Mouse (Mus musculus) gastrocnemius, adult 18-20 months (tissue): ENCODE data around the gene 1700029I15Rik. TPM values are rescaled to one million over a fixed set of nuclear protein-coding genes. Genes with fewer than 3 reads are reported as not detected.
"Not testable (repeated sequence)": the region's sequence is repeated elsewhere in the genome, so short reads cannot be mapped to it uniquely, and the experiment has no call there.

Source experiments
- DNase-seq: peaks from one replicate; pipeline ENCODE4 v3.0.0; 2021; ENCODE audit warnings: low spot score
- total RNA-seq, 2 experiments: library from RNA; stranded (reverse); gene quantifications; 2 replicates each; pipeline ENCODE4 v1.2.3; 2021

The 1700029I15Rik gene
- total RNA-seq, 2 experiments from 2014 or later, result 0.66 to 0.73 TPM

DNA sequence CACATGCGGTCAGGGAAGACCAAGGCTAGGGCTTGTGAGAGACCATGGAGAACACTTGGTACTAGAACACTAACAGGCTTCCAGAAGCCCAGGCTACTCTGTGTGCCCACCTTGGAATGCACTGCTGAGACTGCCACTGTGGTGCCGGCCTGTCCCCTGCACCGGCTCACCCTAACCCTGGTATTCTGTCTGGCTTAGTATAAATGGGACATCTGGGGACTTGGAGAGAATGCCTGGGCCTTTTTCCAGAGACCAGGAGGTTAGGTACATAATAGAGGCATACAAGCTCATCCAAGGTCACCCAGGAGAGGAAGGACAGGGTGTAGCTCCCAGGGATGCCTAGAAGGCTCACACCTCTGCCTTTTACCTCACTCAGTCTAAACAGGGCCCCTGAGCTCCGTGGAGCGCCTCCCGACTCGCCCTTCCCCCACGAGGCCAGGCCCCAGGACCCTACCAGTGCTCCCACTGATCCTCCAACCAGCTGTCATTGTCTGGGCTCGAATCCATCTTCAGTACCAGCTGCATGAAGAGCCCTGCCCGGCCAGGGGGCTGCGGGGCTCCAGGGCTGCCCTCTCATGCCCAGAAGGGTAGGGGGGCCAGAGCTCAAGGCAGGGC, 9.5 kb downstream of the 1700029I15Rik start:
- DNase-seq, result no peak

DNA sequence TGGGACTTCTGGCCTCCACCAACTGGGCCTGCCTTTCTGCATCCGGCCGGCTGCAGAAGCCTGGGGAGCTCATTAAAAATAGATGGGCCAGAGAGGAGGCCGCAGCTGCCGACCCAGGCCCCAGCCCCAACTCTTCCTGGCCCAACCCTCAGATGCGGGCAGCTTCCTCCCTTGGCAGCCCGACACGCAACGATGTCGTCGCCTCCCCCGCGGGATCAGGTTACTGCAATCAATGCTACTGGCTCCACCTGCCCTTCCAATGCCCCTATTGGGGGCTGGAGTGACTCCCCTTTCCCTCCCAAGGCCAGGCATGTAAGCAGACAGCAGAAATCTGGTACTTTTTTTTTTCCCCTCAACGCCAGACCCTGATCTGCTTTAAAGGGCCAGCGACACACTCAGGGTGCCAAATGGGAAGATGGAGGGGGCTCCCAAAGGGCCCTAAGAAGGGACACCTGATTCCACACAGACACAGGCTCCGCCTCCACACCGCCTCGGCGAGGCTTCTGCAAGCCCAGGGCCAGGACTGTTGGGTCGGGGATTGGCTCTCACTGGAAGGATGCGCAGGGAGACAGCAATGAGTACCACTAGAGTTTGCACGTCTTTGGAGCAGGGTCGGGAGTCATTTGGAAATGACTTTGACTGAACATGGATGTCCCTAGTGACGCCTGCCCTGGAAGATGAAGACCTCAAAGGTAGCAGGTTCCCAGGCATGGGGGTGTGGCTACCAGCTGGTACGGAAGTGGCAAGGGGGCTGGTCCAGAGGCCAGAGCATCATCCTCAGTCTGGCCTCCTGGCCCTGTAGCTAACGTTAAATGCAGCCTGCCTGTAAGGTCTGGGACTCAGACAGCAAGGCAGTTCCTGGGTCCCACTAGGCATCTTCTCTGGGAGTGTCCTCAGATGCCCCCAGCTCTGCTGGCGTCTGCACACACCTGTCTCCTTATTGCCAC, 10.3 kb downstream of the 1700029I15Rik start:
- DNase-seq, result no peak

DNA sequence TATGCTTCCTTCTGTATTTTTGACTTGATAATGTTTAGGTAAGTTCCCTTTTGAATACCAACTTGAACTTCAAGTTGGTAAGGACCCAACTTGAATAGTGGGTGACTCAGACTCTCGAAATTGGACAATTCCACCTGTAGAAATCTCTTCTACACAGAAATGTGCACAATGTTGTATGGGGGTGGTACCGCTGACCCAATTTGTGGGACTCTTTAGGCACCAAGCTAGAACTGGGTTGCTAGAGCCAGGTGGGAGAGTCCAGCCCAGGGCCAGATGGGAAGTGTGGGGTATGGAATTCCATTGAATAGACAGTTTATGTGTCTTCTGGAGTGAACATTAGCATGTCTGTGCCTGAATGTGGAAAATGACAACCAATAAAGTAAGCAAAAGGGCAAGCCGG, 13.2 kb downstream of the 1700029I15Rik start:
- no peak for DNase-seq

DNA sequence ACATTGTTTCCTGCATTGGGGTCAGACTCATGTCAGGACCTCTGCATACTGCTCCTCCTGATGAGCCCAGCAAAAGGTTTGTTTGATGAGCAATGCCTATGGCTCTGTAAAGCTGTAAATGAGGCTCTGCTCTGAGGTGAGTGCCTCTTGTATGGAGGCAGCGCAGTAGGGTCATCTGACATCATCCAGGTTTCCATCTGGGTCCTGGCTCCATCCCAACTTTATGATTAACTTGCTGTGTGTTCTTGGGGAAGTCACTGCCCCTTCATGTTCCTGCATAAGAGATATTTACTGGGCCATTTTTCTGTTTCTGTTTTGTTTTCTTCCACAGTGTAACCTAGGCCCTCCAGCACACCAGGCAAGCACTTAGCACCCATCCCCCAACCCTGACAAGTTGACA, 15.1 kb downstream of the 1700029I15Rik start:
- DNase-seq, result no peak

DNA sequence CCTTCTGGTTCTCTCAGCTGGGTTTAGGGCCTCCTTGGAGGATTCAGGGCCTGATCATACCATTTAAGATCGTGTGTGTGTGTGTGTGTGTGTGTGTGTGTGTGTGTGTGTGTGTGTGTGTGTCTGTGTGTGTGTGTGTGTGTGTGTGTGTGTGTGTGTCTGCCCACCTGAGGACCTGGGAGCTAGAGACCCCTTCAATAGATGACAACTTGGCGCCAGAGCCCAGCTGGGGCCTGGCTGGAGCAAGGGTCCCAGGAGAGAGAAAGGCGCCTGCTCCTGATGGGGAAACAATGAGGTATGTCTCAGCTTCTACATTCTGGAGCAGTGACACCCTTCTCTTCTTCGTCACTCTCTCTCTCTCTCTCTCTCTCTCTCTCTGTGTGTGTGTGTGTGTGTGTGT, 17.5 kb downstream of the 1700029I15Rik start:
- DNase-seq, result not testable (repeated sequence)

DNA sequence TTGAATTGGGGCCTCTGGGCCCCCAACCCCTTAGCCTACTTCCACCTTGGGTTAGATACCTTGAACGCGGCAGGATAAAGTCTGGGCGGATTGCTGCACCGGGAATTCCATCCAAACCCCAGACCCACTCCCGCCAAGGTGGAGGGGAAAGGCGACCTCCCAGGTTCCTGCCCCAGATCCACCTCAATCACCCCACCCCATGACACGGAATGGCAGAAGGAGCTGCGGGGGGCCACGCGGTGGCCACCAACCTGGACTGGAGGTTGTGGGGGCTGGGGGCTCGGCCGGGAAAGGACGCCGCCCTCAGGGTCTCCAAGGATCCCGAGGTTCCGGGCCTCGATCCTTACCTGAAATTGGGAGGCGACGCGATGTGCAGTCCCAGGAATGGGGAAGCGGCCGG, 18.3 kb downstream of the 1700029I15Rik start:
- DNase-seq, result no peak

DNA sequence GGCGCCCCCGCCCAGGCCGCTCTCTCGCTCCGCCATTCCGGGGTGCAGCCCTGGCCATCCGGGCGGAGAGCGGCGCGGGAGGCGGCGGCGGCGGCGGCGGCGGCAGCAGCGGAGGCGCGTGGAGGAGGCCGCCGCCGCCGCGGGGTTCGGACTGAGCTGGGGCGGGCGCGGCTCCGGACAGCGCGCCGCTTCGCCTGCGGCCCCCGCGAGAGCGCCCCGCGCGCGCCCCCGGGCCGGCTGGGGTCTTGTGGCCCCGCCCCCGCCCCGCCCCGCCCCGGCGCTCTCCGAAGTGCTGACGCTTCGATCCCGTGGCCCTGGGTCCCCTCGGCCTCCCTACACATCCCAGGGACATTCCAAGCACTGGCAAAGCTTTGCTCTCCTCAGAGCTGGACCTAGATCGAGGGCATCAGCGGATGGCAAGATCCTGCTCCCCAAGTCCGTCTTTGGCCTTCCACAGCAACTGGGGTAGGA, 18.8 kb downstream of the 1700029I15Rik start, which contains the start of gene Mapk8ip1:
Gene Mapk8ip1 (minus strand): TSS at position 173 of the 471 bp plus-strand sequence.
- no peak for DNase-seq

DNA sequence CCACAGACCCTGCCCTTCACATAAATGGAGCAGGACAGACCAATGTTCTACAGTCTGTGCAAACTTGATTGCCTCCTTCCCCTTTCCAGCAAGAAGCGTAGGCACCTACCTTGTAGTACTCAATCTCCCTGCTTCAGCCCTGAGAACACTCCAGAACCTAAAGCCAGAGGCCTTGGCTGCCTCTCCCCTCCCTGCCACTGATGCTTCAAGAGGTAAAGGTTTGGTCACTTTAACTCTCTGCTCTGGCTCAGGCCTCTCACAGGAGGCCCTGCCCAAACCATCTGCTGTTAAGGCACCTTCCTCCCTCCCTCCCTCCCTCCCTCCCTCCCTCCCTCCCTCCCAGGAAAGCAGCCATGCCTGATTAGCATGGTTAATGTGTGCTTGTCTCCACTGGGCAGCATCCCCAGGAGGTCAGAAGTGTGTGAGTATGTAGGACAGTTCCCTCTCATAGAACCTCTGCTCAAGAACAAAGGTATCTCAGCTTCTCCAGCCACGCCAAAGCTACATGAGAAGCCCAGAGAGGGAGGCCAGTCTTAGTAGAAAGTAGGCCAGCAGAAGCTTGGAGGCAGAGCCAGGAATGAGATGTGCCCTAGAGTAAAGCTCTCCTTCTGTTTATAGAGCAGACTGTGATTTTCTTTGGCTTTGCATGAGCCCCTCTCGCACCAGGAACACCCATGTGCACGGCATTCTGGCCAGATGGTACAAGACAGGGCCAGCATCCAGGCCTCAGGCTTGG, 20.4 kb downstream of the 1700029I15Rik start:
- DNase-seq, result peak; percentile 38

DNA sequence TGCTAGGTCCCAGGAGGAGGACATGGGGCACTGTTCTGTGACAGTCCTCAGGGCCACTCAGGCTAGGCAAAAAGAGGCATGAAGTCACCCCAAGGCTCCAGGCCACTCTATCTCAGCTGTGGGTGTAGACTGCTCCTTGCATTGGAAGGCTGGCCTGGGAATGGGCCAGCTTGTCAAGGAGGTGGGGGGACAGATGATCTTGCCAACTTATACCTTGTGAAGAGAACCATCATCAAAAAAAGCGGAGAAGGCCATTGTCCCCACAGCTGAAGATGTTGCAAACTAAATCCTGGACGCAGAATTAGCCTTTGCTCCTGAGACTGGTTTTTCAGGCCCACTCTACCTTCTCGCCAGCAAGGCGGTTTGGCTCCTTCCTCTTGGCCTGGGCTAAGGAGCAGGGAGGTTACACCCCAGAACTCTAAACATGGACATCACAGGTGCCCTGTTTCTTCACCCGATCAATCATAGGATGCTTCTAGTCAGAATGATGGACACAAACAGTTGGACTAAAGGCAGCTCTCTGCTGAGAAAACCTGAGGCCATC, 21.5 kb downstream of the 1700029I15Rik start:
- DNase-seq, result no peak

DNA sequence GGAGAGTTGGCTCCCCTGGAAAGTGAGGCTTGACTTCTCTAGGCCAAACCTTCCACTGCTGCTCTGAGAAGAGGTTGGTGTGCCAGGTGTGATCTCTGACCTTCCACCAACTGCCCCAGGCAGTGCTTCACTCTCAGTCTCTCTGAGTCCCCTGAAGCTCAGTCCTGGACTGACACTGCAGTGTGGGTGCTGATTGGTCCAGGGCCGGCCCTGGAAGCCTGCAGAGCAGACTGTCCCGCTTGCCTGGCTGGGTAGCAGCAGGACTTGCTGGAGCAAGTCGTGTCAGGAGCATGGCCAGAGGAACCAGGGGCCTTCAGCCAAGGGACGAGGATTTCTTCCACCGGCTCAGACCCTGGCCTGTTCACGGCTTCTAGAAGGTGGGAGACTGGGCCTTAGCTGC, 22.4 kb downstream of the 1700029I15Rik start:
- DNase-seq, result no peak

DNA sequence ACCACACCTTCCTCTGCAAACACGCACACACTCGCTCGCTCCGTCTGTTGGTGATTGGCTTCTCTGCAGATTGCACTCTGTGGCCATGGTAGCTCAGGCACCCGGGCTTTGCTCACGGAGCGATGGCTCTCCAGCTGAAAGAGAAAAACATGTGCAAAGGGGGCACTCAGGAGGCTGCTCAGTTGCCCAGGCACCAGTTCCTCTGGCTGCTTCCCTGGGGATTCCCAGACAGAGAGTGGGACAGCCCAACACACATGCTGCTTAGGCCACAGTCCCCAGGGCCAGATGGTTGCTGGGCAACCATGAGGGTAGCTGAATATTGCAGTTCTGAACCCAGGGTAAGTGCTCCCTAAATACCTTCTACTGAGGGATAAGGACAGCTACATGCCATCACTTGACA, 23.3 kb downstream of the 1700029I15Rik start:
- DNase-seq, result no peak

DNA sequence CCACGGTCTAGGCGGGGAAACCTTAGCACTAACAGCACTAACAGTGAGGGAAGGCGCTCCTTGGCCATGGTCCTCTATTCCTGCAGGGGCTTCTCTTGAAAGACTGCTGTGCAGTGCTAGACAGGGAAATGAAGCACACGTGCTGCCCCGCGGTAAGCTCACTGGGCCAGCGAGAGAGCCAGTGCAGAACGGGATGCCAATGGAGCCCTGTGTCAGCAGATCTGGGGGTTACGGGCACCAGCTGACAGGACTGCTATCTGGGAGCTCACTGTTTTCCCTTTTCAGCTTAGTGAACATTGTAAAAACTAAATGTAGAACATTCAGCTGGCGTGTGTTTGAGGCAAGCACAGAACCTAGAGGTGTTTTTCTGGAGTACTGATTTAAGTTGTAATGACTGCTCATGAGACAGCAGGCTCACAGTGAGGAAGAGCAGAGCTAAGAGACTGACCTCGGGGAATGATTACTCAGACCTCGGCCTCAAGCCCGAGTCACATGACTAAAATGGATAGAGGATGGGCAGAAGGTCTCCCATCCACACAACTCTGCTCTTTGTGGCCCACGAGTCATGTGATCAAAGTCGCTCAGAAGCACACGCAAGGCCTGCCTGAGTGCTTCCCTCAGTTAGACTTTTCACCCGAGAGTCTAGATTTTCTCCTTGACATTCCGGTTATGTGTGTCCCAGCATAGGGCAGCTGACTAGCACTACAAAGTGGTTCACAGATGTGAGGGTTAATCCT, 26.1 kb downstream of the 1700029I15Rik start:
- no peak for DNase-seq

DNA sequence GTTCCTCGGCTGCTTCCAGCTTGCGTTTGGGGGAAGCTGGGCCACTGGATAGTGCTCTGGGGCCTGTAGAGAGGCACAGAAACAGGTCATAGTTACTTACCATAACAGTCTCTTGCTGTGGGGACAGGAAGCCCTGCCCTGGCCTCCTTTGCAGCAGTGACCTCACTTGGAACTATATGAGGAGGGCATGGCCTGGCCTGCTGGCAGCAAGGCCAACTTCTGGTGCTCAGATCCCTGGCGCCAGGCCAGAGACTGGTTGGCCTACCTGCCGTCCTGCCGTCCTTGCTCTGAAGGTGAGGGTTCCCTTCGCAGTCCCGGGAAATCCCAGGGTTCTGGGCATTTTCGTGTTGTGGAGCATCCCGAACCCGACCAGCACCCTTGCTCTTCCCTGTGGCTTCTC, 29.4 kb downstream of the 1700029I15Rik start:
- no peak for DNase-seq

DNA sequence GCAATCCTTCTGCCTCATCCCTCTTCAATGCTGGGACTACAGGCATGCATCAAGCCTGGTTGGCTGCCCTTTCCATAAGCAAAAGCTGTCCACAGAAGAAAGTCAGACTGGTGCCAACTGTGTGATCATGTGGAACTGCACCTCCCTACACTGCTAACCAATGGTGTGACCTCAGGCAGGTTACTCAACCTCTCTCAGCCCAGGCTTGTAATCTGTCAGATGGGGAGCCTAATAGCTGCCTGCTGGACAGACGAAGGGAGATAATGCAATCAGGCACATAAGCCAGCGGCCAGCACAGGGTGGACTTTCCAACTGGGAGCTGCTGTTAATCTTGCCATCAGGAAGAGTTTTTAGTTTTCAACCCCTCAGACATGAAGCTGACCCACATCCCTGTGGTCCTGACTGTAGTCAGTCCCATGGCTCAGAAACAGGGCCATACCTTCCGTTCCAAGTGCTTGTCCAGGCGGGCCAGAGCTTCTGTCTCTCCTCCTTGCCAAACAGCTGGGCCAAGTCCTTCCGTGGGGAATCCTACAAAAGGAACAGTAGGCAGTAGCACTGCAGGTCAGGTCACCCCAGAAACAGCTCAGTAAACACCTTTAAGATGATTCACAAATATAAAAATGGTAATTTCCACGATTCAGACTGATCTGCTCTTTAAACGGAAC, 39.5 kb downstream of the 1700029I15Rik start:
- peak; percentile 44 for DNase-seq

DNA sequence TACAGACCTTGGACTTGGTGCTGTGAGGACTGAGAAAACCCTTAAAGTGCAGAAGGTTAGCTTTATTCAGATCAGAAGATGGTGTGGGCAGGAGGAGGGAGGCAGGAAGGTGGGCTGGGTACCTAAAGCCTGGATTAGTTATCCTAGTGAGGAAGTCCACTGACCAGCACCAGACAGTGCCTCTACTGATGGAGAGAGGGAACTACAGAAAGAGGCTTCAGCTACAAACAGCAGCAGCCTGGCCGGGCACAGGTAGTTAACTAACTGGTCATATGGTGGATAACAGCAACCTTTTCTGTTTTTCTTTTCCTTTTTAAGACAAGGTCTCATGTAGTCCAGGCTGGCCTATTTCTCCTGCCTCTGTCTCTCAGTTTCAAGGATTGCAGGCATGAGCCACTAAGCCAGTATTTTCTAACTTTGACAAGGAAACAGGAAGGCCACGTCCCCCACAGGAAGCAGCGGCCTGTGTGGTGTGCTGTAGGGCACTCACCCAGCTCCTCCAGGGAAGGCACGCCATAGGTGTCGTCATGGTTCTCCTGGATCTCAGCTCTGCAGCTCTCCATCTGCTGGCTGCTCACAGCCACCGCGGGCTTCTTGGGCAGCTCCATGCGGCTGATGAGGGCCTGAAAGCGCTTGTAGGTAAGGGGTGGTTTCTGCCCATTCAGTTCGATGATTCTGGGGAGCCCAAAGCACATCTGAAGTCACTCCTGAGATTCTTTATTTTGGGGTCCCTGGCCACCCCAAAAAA, 40.2 kb downstream of the 1700029I15Rik start:
- no peak for DNase-seq

DNA sequence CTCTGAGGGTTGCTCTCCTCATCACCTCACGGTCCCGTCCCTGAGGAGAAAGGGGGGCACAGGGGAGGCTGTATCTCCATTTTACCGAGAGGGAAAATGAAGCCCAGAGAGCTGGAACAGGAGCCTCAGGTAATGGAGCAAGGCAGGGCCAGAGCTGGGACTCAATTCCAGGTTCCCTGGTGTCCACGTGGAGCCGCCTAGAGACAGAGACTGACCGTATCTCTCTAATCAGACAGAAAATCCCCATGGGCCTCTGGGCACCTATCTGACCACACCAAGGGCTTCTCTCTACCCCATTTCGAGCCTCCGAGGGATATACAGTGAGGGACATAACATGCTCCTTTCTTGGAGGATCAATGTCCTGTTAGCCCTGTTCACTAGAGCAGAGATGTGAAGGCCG, 40.8 kb downstream of the 1700029I15Rik start:
- no peak for DNase-seq

DNA sequence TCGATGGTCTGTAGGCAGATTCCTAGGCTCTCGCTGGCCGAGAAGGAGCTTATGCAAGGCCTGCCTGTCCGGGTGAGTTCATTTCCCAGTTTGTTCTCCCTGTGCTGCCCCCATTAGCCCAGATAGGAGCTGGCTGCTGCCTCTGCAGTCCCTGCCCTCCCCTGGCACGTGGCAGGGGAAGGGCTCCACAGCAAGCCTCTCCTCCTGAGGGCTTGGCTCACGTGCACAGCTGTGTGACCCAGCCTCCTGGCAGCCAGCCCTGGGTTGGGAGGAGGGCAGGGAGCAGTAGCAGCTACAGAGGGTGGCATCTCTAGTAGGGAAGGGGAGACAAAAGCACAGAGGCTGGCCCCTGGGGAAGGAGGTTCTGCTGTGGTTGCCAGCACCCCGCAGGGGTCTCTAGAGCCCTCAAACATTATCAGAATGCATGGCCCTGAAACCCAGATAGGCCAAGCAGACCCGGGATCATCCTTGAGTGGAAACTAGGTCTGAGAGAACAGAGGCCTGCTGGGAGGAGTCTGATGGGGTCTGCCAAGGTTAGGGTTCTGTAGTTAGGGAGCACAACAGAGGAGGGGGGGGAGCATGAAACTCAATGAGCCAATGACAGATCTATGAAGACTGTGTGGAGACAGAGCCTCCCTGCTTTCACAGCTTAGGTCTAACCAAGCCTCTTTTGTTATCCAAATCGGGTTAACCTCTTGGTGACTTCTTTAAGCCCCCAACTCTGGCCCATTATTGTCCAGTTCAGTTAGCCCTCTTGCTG, 41.5 kb downstream of the 1700029I15Rik start:
- DNase-seq, result peak; percentile 97

DNA sequence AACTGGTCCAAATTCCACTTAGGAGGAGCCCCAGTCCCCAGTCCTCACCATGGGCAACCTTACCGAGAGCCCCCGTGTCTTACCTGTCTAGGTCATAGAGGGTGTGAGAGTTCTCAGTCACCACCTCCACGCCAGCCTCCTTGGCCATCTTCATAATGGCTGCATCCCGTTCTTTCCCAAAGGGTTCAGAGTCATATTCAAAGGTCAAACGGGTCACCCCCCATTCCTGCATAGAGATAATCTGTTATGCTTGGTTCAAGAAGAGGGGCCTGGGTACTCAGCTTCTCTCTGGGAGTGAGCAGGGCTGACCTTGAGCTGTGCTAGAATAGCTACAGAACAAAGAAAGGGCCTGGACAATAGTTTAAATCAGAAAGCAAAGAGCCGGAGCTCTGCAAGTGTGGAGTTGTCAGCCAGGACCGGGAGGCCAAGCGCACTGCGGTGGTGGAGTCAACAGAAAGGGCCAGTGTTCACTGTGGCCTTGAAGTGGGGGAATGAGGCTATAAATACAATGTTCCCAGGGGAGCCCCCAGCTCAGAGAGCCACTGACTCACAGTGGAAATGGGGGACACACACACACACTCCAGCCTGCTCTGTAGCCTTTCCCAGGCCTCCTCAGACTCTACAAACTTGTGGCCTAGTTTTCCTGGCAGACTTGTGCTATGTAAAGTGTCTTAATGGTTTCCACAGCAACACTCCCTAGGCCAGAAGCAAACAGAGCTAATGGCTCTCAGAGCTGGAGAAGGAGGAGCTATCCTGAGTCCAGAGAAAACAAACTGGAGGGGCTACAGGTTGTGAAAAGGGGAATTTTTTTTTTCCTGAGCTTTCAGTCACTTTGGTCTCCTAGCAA, 42.3 kb downstream of the 1700029I15Rik start:
- DNase-seq, result peak; percentile 73
